Mouse (Mus musculus): ENCODE data around the gene Tle6.

Gene Tle6

GRCm38 (mm10) chr10:81592631-81593030 lies 8.2 kb downstream of the Tle6 start:
- DNase-seq (ENCODE audit: low read depth, low spot score) = no peak

DNA sequence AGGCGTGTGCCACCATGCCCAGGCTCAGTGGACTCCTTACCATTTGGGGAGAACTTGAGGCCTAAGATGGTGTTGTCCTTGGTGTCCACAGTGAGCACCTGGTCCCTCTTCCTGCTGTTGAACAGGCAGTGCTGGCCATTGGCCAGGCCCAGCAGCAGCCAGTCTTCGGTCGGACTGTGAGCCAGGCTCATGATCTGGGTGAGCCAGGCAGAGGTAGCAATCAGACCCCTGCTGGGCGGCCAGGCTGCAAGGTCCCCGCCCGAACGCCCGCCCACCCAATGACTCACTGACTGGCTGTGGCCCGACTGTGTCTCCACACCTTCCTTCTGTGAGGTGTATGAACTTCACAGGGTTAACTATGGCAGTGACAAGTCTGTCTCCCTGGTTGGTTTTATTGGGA lies 9.0 kb downstream of the Tle6 start:
- peak; percentile 33 for DNase-seq (ENCODE audit: low read depth, low spot score)

GRCm38 (mm10) chr10:81588739-81589138 lies 12.1 kb downstream of the Tle6 start:
- no peak for DNase-seq (ENCODE audit: low read depth, low spot score)

DNA sequence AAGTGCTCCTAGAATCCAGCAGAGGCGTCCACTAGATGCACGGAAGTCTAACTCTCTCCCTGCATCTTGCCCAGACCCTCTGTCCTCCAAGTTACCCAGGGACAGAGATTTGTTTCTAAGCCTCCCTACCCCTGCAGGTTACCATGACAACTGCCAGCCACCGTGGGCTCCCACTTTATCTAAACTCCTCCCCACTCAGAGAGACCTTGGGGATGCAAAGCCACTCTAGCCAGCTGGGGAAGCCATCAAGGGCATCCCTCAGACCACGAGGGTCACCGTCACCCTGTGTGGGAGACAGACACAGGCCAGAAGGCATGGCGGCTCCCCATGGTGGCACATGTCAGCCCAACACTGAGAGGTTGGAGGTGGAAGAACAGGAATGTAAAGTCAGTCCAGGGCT lies 17.5 kb downstream of the Tle6 start:
- DNase-seq (ENCODE audit: low read depth, low spot score) = no peak

DNA sequence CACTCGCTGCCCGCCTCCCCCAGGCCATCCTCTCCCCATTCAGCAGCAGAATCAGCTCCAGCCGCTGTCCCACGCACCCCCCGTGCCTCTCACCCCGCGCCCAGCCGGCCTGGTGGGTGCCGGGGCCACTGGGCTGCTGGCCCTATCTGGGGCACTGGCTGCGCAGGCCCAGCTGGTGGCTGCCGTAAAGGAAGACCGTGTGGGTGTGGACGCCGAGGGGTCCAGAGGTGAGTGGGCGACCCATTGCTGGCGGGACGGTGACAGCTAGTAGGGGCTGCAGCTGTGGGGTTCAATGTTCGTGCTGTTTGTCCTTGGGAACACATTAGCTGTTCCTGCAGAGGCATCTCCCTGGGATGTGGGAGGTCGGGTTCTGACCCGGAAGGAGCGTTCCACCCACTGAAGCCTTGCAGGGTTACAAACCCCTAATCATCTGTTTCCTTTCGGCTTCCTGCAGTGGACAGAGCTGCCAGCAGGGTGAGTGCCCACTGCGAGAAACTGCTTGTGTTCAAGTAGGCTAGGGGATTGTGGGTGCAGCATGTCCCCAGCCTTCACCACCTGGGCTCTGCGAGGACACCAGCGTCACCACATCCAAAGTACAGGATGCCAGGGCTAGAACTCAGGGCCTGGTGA lies 20.3 kb downstream of the Tle6 start:
- DNase-seq (ENCODE audit: low read depth, low spot score) = no peak

DNA sequence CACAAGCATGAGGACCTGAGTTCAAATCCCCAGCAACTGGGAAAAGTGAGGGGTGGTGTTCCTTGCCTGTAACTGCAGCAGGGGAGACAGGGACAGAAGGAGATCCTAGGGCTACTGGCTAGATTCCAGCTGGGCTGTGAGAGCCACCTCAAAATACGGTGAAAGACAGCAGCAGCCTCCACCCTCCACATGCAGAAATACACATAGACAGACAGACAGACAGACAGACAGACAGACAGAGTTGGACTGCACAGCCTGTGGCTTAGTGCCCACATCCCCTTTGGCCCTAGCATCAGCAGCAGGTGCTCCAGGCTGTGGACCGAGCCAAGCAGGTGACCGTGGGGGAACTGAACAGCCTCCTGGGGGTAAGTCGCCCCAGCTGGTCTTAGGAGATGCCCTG lies 20.9 kb downstream of the Tle6 start:
- no peak for DNase-seq (ENCODE audit: low read depth, low spot score)

- DNase-seq (ENCODE audit: low read depth, low spot score) = peak; percentile 54
Observed at GRCm38 (mm10) chr10:81575695-81576094, 25.2 kb downstream of the Tle6 start.

GRCm38 (mm10) chr10:81575208-81575631 lies 25.7 kb downstream of the Tle6 start:
- DNase-seq (ENCODE audit: low read depth, low spot score) = no peak

- DNase-seq (ENCODE audit: low read depth, low spot score) = no peak
Observed at GRCm38 (mm10) chr10:81574081-81575056, 26.5 kb downstream of the Tle6 start, which contains the start of gene Tle2. Tle2 (plus strand) TSS chr10:81574561.

- no peak for DNase-seq (ENCODE audit: low read depth, low spot score)
Observed at GRCm38 (mm10) chr10:81572975-81573374, 27.9 kb downstream of the Tle6 start.

DNA sequence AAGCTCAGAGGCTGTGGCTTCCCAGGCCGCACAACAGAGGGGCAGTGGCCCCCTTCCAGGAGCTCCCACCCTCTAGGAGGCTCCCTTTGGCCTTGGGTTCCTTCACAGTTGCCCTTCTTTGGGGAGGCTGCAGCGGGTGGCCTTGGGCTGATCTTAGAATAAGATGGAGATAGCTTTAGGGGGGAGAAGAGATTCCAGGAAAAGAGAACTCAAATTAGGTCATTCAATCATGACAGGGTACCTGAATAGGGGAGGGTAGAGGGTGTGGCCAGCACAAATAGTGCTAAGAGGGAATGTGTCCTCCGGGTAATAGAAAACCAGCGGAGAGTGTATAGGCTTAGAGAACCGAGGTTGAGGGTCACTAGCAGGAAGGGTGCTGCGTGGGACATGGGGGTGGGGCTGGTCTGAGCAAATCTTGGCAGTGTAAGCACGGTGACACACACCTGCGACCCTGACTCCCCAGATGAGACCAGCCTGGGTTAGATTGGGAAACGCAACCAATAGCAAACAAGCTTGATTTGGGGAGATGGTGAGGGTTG lies 28.7 kb downstream of the Tle6 start:
- no peak for DNase-seq (ENCODE audit: low read depth, low spot score)

- peak; percentile 99 for DNase-seq (ENCODE audit: low read depth, low spot score)
Observed at GRCm38 (mm10) chr10:81571501-81571876, 29.4 kb downstream of the Tle6 start.

- peak; percentile 92 for DNase-seq (ENCODE audit: low read depth, low spot score)
Observed at GRCm38 (mm10) chr10:81570831-81571500, 29.9 kb downstream of the Tle6 start.

- DNase-seq (ENCODE audit: low read depth, low spot score) = peak; percentile 46
Observed at GRCm38 (mm10) chr10:81570238-81570800, 30.6 kb downstream of the Tle6 start.

- no peak for DNase-seq (ENCODE audit: low read depth, low spot score)
Observed at GRCm38 (mm10) chr10:81569507-81570237, 31.2 kb downstream of the Tle6 start.

DNA sequence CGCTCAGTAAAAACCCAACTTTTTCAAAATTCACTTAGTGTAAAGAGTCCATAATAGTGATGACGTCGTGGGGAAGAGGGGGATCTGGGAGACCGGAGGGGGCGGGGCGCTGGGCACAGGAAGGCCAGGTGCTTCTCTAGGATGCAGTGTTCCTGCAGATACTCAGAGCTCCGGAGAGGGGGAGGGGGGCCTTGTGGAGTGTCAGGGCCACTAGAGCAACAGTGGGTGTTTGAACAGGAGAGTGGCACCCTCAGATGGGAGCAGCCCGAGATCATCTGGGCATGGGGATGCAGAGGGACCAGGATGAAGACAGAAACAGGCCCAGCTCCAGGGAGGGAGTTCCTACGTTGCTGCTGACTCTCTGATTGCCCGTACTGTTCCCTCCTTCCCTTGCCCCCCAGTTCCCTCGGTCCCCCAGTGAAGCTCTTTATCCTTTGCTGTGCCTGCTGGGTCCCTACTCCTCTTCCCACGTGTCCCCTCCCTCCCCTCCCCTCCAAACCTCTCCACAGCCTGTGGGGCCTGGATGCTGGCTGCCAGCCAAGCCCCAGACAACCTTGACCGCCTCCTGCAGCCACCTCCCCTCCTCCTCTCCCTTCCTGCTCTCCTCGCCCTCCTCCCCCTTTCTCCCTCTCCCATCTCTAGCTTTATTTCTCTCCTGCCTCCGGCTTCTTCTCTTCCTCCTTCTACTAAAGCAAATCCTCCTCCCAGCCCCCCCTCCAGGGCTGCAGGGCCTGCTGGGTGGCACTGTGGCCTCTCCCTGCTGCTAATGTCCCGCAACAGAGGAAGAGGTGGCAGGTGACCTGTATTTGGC lies 32.3 kb downstream of the Tle6 start:
- DNase-seq (ENCODE audit: low read depth, low spot score) = no peak

GRCm38 (mm10) chr10:81565257-81566228 lies 35.3 kb downstream of the Tle6 start:
- DNase-seq (ENCODE audit: low read depth, low spot score) = no peak

- DNase-seq (ENCODE audit: low read depth, low spot score) = peak; percentile 46
Observed at GRCm38 (mm10) chr10:81564734-81565133, 36.1 kb downstream of the Tle6 start.

- DNase-seq (ENCODE audit: low read depth, low spot score) = peak; percentile 67
Observed at GRCm38 (mm10) chr10:81564216-81564615, 36.7 kb downstream of the Tle6 start.

All from 3T3-L1 (cell line).